Mouse (Mus musculus) myocyte (in vitro differentiated cells): ENCODE measurements around the gene Tmcc3.

Experiments
- CEBPB ChIP-seq: IDR thresholded peaks from 2 replicates; pipeline ENCODE4 v1.6.1; 2011; ENCODE audit warnings: mild to moderate bottlenecking, moderate library complexity; ENCODE audit not compliant: poor library complexity, insufficient read depth, severe bottlenecking
- E2F4 ChIP-seq: IDR thresholded peaks from one replicate; pipeline ENCODE4 v1.6.1; 2011; ENCODE audit warnings: mild to moderate bottlenecking, control low read depth, moderate library complexity; ENCODE audit not compliant: insufficient read depth
- MAX ChIP-seq: IDR thresholded peaks from one replicate; pipeline ENCODE4 v1.6.1; 2011; ENCODE audit warnings: low read depth, mild to moderate bottlenecking, control low read depth
- MYOD1 ChIP-seq, 3 experiments: IDR thresholded peaks; one replicate each; pipeline ENCODE4 v1.6.1; 2011; ENCODE audit warnings: control low read depth in 2 of 3, low read depth in 2 of 3, mild to moderate bottlenecking in 2 of 3, moderate library complexity in 1 of 3; ENCODE audit not compliant: insufficient read length in 2 of 3, control insufficient read depth in 1 of 3
- MYOG ChIP-seq, 3 experiments: IDR thresholded peaks; one replicate each; pipeline ENCODE4 v1.6.1; 2011; ENCODE audit warnings: control low read depth in 2 of 3, low read depth in 2 of 3, mild to moderate bottlenecking in 2 of 3; ENCODE audit not compliant: insufficient read length in 2 of 3, control insufficient read depth in 1 of 3, insufficient read depth in 1 of 3
- POLR2A ChIP-seq: IDR thresholded peaks from one replicate; pipeline ENCODE4 v1.6.1; 2011; ENCODE audit warnings: low read depth, mild to moderate bottlenecking, control low read depth, moderate library complexity; ENCODE audit not compliant: insufficient read length
- POLR2AphosphoS2 ChIP-seq: IDR thresholded peaks from one replicate; pipeline ENCODE4 v1.6.1; 2011; ENCODE audit warnings: low read depth, control low read depth; ENCODE audit not compliant: insufficient read length
- REST ChIP-seq: IDR thresholded peaks from one replicate; pipeline ENCODE4 v1.6.1; 2011; ENCODE audit warnings: mild to moderate bottlenecking, control low read depth, moderate library complexity; ENCODE audit not compliant: insufficient read depth, insufficient read length
- SRF ChIP-seq: IDR thresholded peaks from one replicate; pipeline ENCODE4 v1.6.1; 2011; ENCODE audit warnings: low read depth; ENCODE audit not compliant: control insufficient read depth, insufficient read length
- TCF12 ChIP-seq: IDR thresholded peaks from one replicate; pipeline ENCODE4 v1.6.1; 2011; ENCODE audit warnings: mild to moderate bottlenecking, control low read depth; ENCODE audit not compliant: poor library complexity, insufficient read depth, severe bottlenecking
- TCF3 ChIP-seq: IDR thresholded peaks from one replicate; pipeline ENCODE4 v1.6.1; 2011; ENCODE audit warnings: low read depth, control low read depth; ENCODE audit not compliant: insufficient read length
- USF1 ChIP-seq: IDR thresholded peaks from one replicate; pipeline ENCODE4 v1.6.1; 2011; ENCODE audit warnings: low read depth, mild to moderate bottlenecking, control low read depth, moderate library complexity

- TF ChIP-seq MYOD1 (IDR thresholded peaks at IDR 0.05; ENCODE audit: control insufficient read depth in 1 of 3, insufficient read length in 2 of 3, low read depth in 2 of 3) = no peak
- TF ChIP-seq MAX = no peak
- no peak for TF ChIP-seq POLR2A
- TF ChIP-seq E2F4 = no peak
- no peak for TF ChIP-seq USF1
- TF ChIP-seq TCF3 = no peak
- TF ChIP-seq POLR2AphosphoS2 = no peak
- TF ChIP-seq TCF12 = no peak
- no peak for TF ChIP-seq MYOG (IDR thresholded peaks at IDR 0.05; ENCODE audit: control insufficient read depth in 1 of 3, insufficient read depth in 1 of 3, insufficient read length in 2 of 3, low read depth in 2 of 3)
- TF ChIP-seq CEBPB = no peak
- TF ChIP-seq SRF = no peak
- no peak for TF ChIP-seq REST
These were observed 7.6 kb upstream of the Tmcc3 start for GRCm38 (mm10) chr10:94304064-94304657.
